Mouse (Mus musculus) E14TG2a.4 (cell line): ENCODE data around the gene Trim2.

Experiments
- CTCF ChIP-seq: conservative IDR thresholded peaks from 2 replicates; pipeline ENCODE4 v1.5.1; 2014; ENCODE audit warnings: low read length
- NANOG ChIP-seq: IDR thresholded peaks from 2 replicates; pipeline ENCODE4 v1.6.1; 2014; ENCODE audit warnings: borderline replicate concordance, low read length, mixed read lengths

DNA sequence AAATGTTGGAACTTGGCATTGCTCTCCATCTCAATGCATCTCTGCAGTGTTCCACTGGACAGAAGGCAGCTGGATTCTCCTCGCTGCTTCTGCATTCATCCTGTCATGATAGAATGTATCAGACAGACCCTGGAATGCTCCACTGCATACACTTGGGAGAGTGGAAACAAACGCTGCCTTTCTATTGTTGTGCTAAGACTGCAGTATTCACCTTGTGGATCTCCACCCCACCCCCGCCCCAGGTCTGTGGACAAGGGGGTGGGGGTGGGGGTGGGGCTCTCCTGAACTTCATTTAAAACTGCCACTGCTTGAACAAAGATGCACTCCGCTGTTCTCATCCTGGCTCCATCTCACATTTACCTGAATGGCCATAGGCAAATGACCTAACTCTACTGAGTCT is 112.8 kb downstream of the Trim2 start:
- no peak for TF ChIP-seq CTCF
- no peak for TF ChIP-seq NANOG
